Mouse (Mus musculus) frontal cortex, postnatal 25 days (tissue): ENCODE results near the gene Magi1.
"Not testable (repeated sequence)": the region's sequence is repeated elsewhere in the genome, so short reads cannot be mapped to it uniquely, and the experiment has no call there.

Experiments used
- DNase-seq, 2 experiments: peaks; one replicate each; pipeline ENCODE4 v3.0.0; 2022; ENCODE audit warnings: low spot score in 2 of 2

The Magi1 gene

DNA sequence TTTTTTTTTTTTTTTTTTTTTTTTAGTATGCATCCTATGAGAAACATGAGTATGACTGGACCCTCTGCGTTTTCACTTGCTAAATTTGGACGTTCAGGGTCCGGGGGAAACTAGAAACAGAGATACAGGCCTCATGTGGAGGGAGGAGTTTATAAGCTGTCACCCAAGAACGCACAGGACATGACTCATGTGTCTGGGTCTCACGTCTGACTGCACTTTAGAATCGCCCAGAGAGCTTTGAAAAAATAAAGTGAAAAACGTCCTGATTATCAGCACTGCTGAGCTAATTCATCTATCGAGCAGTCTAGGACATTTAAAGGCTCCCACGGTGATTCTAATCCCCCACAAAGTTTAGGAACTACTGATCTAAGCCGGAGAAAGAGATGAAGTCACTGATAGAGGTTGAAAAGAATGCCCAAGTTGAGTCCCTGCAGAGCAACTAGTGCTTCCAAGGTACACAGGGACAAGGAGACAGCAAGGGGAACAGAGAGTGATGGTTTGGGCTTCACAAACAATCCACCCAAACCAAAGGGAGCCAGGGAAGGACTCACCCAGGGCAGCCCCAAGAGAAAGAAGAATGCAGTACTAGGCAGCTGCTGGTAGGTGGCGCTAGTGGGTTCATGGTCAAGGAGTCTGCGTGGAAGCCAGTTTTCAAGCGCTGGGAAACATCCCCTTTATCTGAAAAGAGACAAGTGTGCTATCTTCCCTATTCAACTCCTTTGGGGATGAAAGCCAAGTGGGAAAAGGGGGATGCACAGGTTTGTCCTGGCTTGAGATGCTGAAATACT, 626.3 kb downstream of the Magi1 start:
- peak; percentile 36 to 39 for DNase-seq

DNA sequence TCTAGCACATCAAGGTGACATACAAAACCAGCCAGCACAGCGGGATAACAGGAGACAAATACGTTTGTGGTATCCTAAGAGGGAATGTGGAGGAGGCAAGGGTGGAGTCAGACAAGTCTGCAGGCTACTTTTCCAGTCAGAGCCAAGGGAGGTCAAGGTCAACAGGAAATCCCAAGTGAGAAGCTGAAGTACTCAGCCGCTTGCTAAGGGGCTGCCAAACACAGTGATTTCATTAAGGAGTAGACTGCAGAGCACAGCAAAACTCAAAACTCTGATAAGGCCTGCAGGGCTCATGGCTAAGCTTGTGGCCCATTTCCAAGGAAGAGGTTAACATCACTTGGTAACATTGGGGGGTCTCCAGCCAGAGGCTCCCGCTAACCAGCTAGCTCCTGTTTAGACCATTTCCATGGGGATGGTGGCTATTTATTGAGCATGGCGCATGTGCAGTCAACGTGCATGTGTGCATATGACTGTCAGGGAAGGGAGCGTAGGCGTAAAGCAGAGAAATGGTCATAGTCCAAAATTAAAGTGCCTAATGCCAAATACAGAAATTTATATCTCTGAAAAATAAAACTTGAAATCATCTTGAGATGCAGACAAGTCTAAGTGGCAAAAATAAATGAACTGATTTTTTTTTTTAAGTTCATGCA, 635.0 kb downstream of the Magi1 start:
- no peak for DNase-seq

DNA sequence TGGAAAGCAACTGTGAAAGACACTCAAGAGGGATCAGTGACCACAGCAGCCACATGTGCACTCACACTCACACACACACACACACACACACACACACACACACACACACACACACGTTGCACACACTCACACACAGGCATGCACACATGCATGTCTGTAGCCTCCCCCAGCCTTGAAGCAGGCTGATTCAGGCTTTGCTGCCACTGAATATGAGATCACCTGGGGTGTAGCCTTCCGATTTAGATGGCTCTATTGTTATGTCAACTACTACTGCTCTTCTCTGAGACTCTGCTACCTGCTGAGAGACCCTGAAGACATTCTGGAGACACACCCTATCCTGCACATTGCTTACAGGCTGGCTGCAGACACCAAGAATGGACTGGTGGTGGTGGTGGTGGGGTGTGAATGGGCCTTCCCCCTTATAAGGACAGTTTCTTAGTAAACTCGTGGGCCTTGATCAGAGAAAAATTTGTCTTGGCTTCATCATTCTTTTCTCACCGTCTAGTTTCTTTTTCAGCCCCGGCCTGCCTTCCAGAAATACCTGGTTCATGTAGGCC, 653.9 kb downstream of the Magi1 start:
- not testable (repeated sequence) for DNase-seq

DNA sequence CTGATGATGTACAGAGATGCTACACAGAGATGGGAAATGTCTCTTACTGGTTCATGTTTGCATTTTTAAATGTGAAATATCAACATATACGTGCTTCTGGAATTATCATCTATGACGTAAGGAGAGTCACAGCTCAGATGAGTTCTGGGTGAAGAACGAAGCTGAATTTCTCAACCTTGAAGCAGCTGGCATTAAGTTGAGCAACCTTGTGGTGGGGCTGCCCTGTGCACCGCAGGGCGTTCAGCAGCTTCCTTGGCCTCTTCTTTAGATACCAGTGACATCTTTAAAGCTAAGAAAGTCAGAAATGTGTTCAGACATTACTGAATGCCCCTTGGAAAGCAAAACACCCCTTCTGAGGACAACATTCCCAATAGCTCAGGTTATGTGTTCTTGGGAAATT, 656.5 kb downstream of the Magi1 start:
- DNase-seq: no peak
